ENCODE assay signal across 24 mouse cellular contexts in the genomic region with DNA sequence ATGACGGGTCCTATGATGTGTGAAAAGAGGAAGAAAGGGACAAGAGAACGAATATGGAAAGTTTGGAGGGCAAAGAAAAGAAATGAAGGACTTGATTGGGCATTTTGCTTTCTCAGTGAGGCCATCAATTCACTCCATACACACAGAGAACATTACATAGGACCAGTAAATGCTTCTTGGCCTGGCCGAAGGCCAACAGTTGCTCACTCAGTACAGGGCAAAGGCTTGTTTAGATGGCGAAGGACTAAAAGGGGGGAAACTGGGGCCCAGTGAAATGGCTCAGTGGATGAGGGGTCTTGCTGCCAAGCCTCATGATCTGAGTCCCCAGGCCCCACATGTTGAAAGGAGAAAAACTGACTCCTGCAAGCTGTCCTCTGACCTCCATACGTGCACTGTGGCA. TPM values are rescaled to one million over a fixed set of nuclear protein-coding genes. Genes with fewer than 3 reads are reported as not detected.
DNase-seq lines count a peak whose midpoint lies in the region; ATAC-seq and TF ChIP-seq lines count a peak whose summit lies in the region.
"Had no signal": no experiment of that assay in that cellular context is flagged by ENCODE, and none has a peak within 500 bp of the region (broad histone marks: within the 10 kb centered on the region; RNA-seq: fewer than 3 reads in every experiment).

No protein-coding gene starts in this region.

- no peaks in the 10 kb centered on the region for H3K4me1 ChIP-seq in forebrain, embryonic 14.5 days (ENCODE audit: control insufficient read depth, insufficient read depth, low read length)
- peaks cover 4% of the 10 kb centered on the region; the same call in 1 of the 2 replicates for H3K4me1 ChIP-seq in forebrain, embryonic 15.5 days
- no peaks in the 10 kb centered on the region for H3K4me1 ChIP-seq in liver, embryonic 16.5 days (ENCODE audit: control insufficient read depth, low read depth, low read length)
- H3K4me1 ChIP-seq: forebrain, embryonic 10.5 days; forebrain, embryonic 13.5 days; heart, embryonic 10.5 days; hindbrain, embryonic 12.5 days had no signal

- H3K4me2 ChIP-seq in forebrain, embryonic 14.5 days (ENCODE audit: low read length) = no peak overlapping the region
- H3K4me2 ChIP-seq in forebrain, embryonic 15.5 days (replicated peaks) = no peak overlapping the region
- H3K4me2 ChIP-seq in liver, embryonic 16.5 days (ENCODE audit: low read depth, low read length) = no peak overlapping the region
- H3K4me2 ChIP-seq: forebrain, embryonic 13.5 days; heart, embryonic 13.5 days; hindbrain, embryonic 12.5 days; hindbrain, embryonic 15.5 days had no signal

- H3K4me3 ChIP-seq in forebrain, embryonic 14.5 days (ENCODE audit: low read depth, low read length) = no peak overlapping the region
- no peak overlapping the region for H3K4me3 ChIP-seq in forebrain, embryonic 15.5 days
- no peak overlapping the region for H3K4me3 ChIP-seq in liver, embryonic 16.5 days (ENCODE audit: low read depth, low read length)
- H3K4me3 ChIP-seq: forebrain, embryonic 10.5 days; forebrain, embryonic 13.5 days; heart, adult 2 months; heart, embryonic 10.5 days; heart, embryonic 13.5 days; hindbrain, embryonic 12.5 days; hindbrain, embryonic 15.5 days had no signal

- no peaks in the 10 kb centered on the region for H3K27me3 ChIP-seq in forebrain, embryonic 14.5 days (replicated peaks; ENCODE audit: control insufficient read depth, insufficient read depth, low read length)
- H3K27me3 ChIP-seq in forebrain, embryonic 15.5 days = no peaks in the 10 kb centered on the region
- H3K27me3 ChIP-seq in liver, embryonic 16.5 days (ENCODE audit: control insufficient read depth, insufficient read depth, low read depth, low read length) = no peaks in the 10 kb centered on the region
- H3K27me3 ChIP-seq: forebrain, embryonic 13.5 days; heart, embryonic 13.5 days; hindbrain, embryonic 12.5 days; hindbrain, embryonic 15.5 days had no signal

- peak; percentile 26; the same call in 1 of the 2 replicates for ATAC-seq in forebrain, embryonic 14.5 days
- no peak for ATAC-seq in forebrain, embryonic 15.5 days (replicated peaks)
- ATAC-seq in liver, embryonic 16.5 days (ENCODE audit: low read depth) = peak; percentile 68
- ATAC-seq: activated CD4-positive, CD25-positive, alpha-beta regulatory T cell, adult 4 months; forebrain, embryonic 13.5 days had no signal

- H3K27ac ChIP-seq in forebrain, embryonic 14.5 days (ENCODE audit: low read depth, low read length) = no peak overlapping the region
- no peak overlapping the region for H3K27ac ChIP-seq in forebrain, embryonic 15.5 days (replicated peaks)
- H3K27ac ChIP-seq in liver, embryonic 16.5 days (ENCODE audit: low read length) = no peak overlapping the region
- H3K27ac ChIP-seq: forebrain, embryonic 10.5 days; forebrain, embryonic 13.5 days; heart, adult 2 months; heart, embryonic 10.5 days; heart, embryonic 13.5 days; hindbrain, embryonic 12.5 days; hindbrain, embryonic 15.5 days had no signal

- DNase-seq in forebrain, embryonic 14.5 days (ENCODE audit: low spot score) = no peak
- no peak for DNase-seq in liver
- peak; percentile 7 for DNase-seq in 416B (ENCODE audit: low read depth)
- peak; percentile 28 for DNase-seq in brain, embryonic 14.5 days (ENCODE audit: low read depth)
- no peak for DNase-seq in layer of hippocampus, adult 11-12 months (ENCODE audit: low spot score)
- DNase-seq: adrenal gland, adult 8-10 months; adrenal gland, postnatal 25 days; B cell, adult 2 months; cerebellum, adult 18-20 months; cerebellum, adult 9-10 months; cerebellum, postnatal 14 days; gastrocnemius, postnatal 25 days; heart, adult 2 months; heart, postnatal 14 days had no signal

- no peaks in the 10 kb centered on the region for H3K36me3 ChIP-seq in forebrain, embryonic 14.5 days (ENCODE audit: control insufficient read depth, insufficient read depth, low read length)
- H3K36me3 ChIP-seq in forebrain, embryonic 15.5 days = no peaks in the 10 kb centered on the region
- no peaks in the 10 kb centered on the region for H3K36me3 ChIP-seq in liver, embryonic 16.5 days (ENCODE audit: control insufficient read depth, insufficient read depth)
- H3K36me3 ChIP-seq: forebrain, embryonic 10.5 days; G1E; heart, embryonic 10.5 days; heart, embryonic 13.5 days; hindbrain, embryonic 12.5 days; hindbrain, embryonic 15.5 days had no signal

- TF ChIP-seq POLR2A in brain, embryonic 14.5 days (IDR thresholded peaks at IDR 0.05; ENCODE audit: borderline replicate concordance, extremely low read depth, insufficient read depth, insufficient read length, poor library complexity, severe bottlenecking) = no peak

- WGBS in forebrain, embryonic 14.5 days = 83% methylated on average over 5 of the region's 5 CpGs
- WGBS in forebrain, embryonic 15.5 days = 82% methylated on average over 5 of the region's 5 CpGs
- WGBS in liver, embryonic 16.5 days (ENCODE audit: insufficient replicate concordance) = 57% methylated on average over 5 of the region's 5 CpGs

- no peak for TF ChIP-seq CTCF in brain, embryonic 14.5 days (IDR thresholded peaks at IDR 0.05; ENCODE audit: borderline replicate concordance, extremely low read depth, insufficient read depth, insufficient read length)

- H3K9ac ChIP-seq in forebrain, embryonic 14.5 days (ENCODE audit: low read length) = no peak overlapping the region
- no peak overlapping the region for H3K9ac ChIP-seq in forebrain, embryonic 15.5 days (replicated peaks)
- H3K9ac ChIP-seq in liver, embryonic 16.5 days (ENCODE audit: low read depth, low read length) = no peak overlapping the region
- H3K9ac ChIP-seq: forebrain, embryonic 13.5 days; heart, embryonic 13.5 days; hindbrain, embryonic 12.5 days; hindbrain, embryonic 15.5 days had no signal

- no peaks in the 10 kb centered on the region for H3K9me3 ChIP-seq in forebrain, embryonic 14.5 days (replicated peaks; ENCODE audit: control insufficient read depth, low read length)
- H3K9me3 ChIP-seq in forebrain, embryonic 15.5 days = no peaks in the 10 kb centered on the region
- H3K9me3 ChIP-seq in liver, embryonic 16.5 days (replicated peaks; ENCODE audit: control insufficient read depth, low read length) = no peaks in the 10 kb centered on the region
- H3K9me3 ChIP-seq: forebrain, embryonic 10.5 days; forebrain, embryonic 13.5 days; G1E; heart, embryonic 10.5 days; heart, embryonic 13.5 days; hindbrain, embryonic 12.5 days; hindbrain, embryonic 15.5 days had no signal

RNA-seq across cellular contexts. Expression of a gene that starts 46.8 kb away (rescaled TPM):
- polyA plus RNA-seq in forebrain, embryonic 14.5 days (2014; fragmentation: Nextera tagmentation; extraction: Ambion mirVana) = 22.3 and 23.5 TPM in 2 replicates
- 23.1 and 24.0 TPM in 2 replicates for polyA plus RNA-seq in forebrain, embryonic 15.5 days (2015; fragmentation: Nextera tagmentation; extraction: Ambion mirVana)
- polyA plus RNA-seq in liver, embryonic 16.5 days (2015; fragmentation: Nextera tagmentation; extraction: Ambion mirVana) = 13.1 and 14.4 TPM in 2 replicates
- polyA plus RNA-seq in brain, embryonic 14.5 days (2012; rRNA removed) = 15.0 and 28.7 TPM in 2 replicates

Comparison
In these comparisons a context has a peak if more than half of its experiments do, and no peak if none do; other contexts are left out.
1. DNase-seq: peak in 416B (single experiment) and brain, embryonic 14.5 days (single experiment); none in forebrain, embryonic 14.5 days (single experiment), liver (single experiment) and layer of hippocampus, adult 11-12 months (single experiment).